Mouse (Mus musculus) CH12.LX (cell line): ENCODE results near the gene Dchs1. TPM values are rescaled to one million over a fixed set of nuclear protein-coding genes. Genes with fewer than 3 reads are reported as not detected.

Source experiments
- DNase-seq: peaks from one replicate; pipeline ENCODE4 v3.0.0-alpha.2; 2013; ENCODE audit errors: extremely low read depth
- H3K27ac ChIP-seq: 2 replicates; pipeline ENCODE4 v1.5.1; 2012; ENCODE audit warnings: low read depth, mild to moderate bottlenecking, control low read depth, moderate library complexity; ENCODE audit not compliant: insufficient read depth
- H3K27me3 ChIP-seq: replicated peaks from 2 replicates; pipeline ENCODE3; 2012; ENCODE audit warnings: inconsistent platforms
- H3K36me3 ChIP-seq, 2 experiments: replicated peaks in 1 of 2; 2 replicates each; pipeline versions ENCODE3 to v1.6.1; 2012; ENCODE audit warnings: inconsistent platforms in 1 of 2, low read length in 1 of 2, mild to moderate bottlenecking in 1 of 2, mixed read lengths in 1 of 2, moderate library complexity in 1 of 2; ENCODE audit not compliant: control insufficient read depth in 1 of 2, insufficient read depth in 1 of 2
- H3K4me1 ChIP-seq, 2 experiments: 2 replicates each; pipeline ENCODE4 v1.6.1; 2012; ENCODE audit warnings: inconsistent platforms in 1 of 2, moderate library complexity in 1 of 2; ENCODE audit not compliant: insufficient read depth in 2 of 2, control insufficient read depth in 1 of 2
- H3K4me2 ChIP-seq: 2 replicates; pipeline ENCODE4 v1.6.1; 2012; ENCODE audit warnings: low read depth, mild to moderate bottlenecking, control low read depth; ENCODE audit not compliant: poor library complexity, insufficient read depth, severe bottlenecking
- H3K4me3 ChIP-seq, 3 experiments: fragments of 150-350 bp in 1 of 3; sonication (generic) in 1 of 3; replicated peaks in 1 of 3; 2 replicates each; pipeline versions ENCODE3 to v1.5.1; 2011 to 2012; ENCODE audit warnings: low read depth in 2 of 3, low read length in 2 of 3, mild to moderate bottlenecking in 2 of 3, moderate library complexity in 2 of 3, control low read depth in 1 of 3, improper control_type of control experiment in 1 of 3, inconsistent platforms in 1 of 3, mixed read lengths in 1 of 3; ENCODE audit not compliant: poor library complexity in 1 of 3
- H3K79me2 ChIP-seq: replicated peaks from 2 replicates; pipeline ENCODE4 v1.6.1; 2012; ENCODE audit warnings: mild to moderate bottlenecking, moderate library complexity; ENCODE audit not compliant: control insufficient read depth, poor library complexity, insufficient read depth, severe bottlenecking; ENCODE audit errors: extremely low read depth
- H3K9ac ChIP-seq: 2 replicates; pipeline ENCODE4 v1.6.1; 2012; ENCODE audit warnings: low read depth, mild to moderate bottlenecking, control low read depth, moderate library complexity; ENCODE audit not compliant: insufficient read depth
- H3K9me3 ChIP-seq: replicated peaks from 2 replicates; pipeline ENCODE3; 2012; ENCODE audit warnings: low read length, inconsistent platforms, mixed read lengths
- CHD1 ChIP-seq: IDR thresholded peaks from 2 replicates; pipeline ENCODE4 v1.6.1; 2012; ENCODE audit warnings: low read depth, low read length, improper control_type of control experiment, inconsistent platforms
- CHD2 ChIP-seq: IDR thresholded peaks from 2 replicates; pipeline ENCODE4 v1.6.1; 2011; ENCODE audit warnings: low read length, improper control_type of control experiment
- CTCF ChIP-seq, 2 experiments: IDR thresholded peaks in 1 of 2; conservative IDR thresholded peaks in 1 of 2; 2 replicates each; pipeline ENCODE4 v1.5.1; 2011 to 2012; ENCODE audit warnings: low read depth in 2 of 2, low read length in 2 of 2, improper control_type of control experiment in 1 of 2, inconsistent platforms in 1 of 2, mild to moderate bottlenecking in 1 of 2, moderate library complexity in 1 of 2
- E2F4 ChIP-seq: IDR thresholded peaks from 2 replicates; pipeline ENCODE4 v1.6.1; 2011; ENCODE audit warnings: low read depth, low read length, improper control_type of control experiment; ENCODE audit not compliant: insufficient replicate concordance
- EP300 ChIP-seq: IDR thresholded peaks from 2 replicates; pipeline ENCODE4 v1.6.1; 2011; ENCODE audit warnings: low read length, improper control_type of control experiment
- ETS1 ChIP-seq: conservative IDR thresholded peaks from 2 replicates; pipeline ENCODE4 v1.6.1; 2012; ENCODE audit warnings: low read depth, mild to moderate bottlenecking, inconsistent platforms, low read length, improper control_type of control experiment, moderate library complexity
- IRF4 ChIP-seq: IDR thresholded peaks from 2 replicates; pipeline ENCODE4 v1.6.1; 2014; ENCODE audit warnings: low read depth, mild to moderate bottlenecking, inconsistent platforms, low read length, improper control_type of control experiment
- MAFK ChIP-seq: IDR thresholded peaks from 2 replicates; pipeline ENCODE4 v1.6.1; 2011; ENCODE audit warnings: low read length, improper control_type of control experiment; ENCODE audit not compliant: insufficient replicate concordance
- MAZ ChIP-seq: IDR thresholded peaks from 2 replicates; pipeline ENCODE4 v1.6.1; 2012; ENCODE audit warnings: low read depth, mild to moderate bottlenecking, inconsistent platforms, low read length, improper control_type of control experiment, moderate library complexity
- MYC ChIP-seq: IDR thresholded peaks from 2 replicates; pipeline ENCODE4 v1.6.1; 2011; ENCODE audit warnings: low read depth, mild to moderate bottlenecking, improper control_type of control experiment, low read length
- NRF1 ChIP-seq: IDR thresholded peaks from 2 replicates; pipeline ENCODE4 v1.6.1; 2014; ENCODE audit warnings: low read depth, mild to moderate bottlenecking, inconsistent platforms, low read length, improper control_type of control experiment, moderate library complexity
- POLR2AphosphoS2 ChIP-seq: IDR thresholded peaks from 2 replicates; pipeline ENCODE4 v1.6.1; 2011; ENCODE audit warnings: low read depth, low read length, improper control_type of control experiment
- RCOR1 ChIP-seq: conservative IDR thresholded peaks from 2 replicates; pipeline ENCODE4 v1.6.1; 2012; ENCODE audit warnings: low read depth, mild to moderate bottlenecking, inconsistent platforms, low read length, improper control_type of control experiment
- TBP ChIP-seq: conservative IDR thresholded peaks from 2 replicates; pipeline ENCODE4 v1.6.1; 2011; ENCODE audit warnings: low read depth, low read length, improper control_type of control experiment
- TCF12 ChIP-seq: IDR thresholded peaks from 2 replicates; pipeline ENCODE4 v1.6.1; 2014; ENCODE audit warnings: low read depth, mild to moderate bottlenecking, inconsistent platforms, low read length, improper control_type of control experiment
- USF1 ChIP-seq: IDR thresholded peaks from 2 replicates; pipeline ENCODE4 v1.6.1; 2014; ENCODE audit warnings: low read depth, mild to moderate bottlenecking, inconsistent platforms, low read length, improper control_type of control experiment
- USF2 ChIP-seq: conservative IDR thresholded peaks from 2 replicates; pipeline ENCODE4 v1.6.1; 2011; ENCODE audit warnings: low read depth, low read length, improper control_type of control experiment
- ZMIZ1 ChIP-seq: IDR thresholded peaks from 2 replicates; pipeline ENCODE4 v1.6.1; 2012; ENCODE audit warnings: low read depth, mild to moderate bottlenecking, inconsistent platforms, low read length, improper control_type of control experiment
- dilution Hi-C: fragments of 300-500 bp; cut with MboI; formaldehyde crosslinking; loops from 2 replicates; pipeline ENCODE4 v1.14.3; 2020; ENCODE audit warnings: low sequenced_read_pairs; ENCODE audit not compliant: extremely low pct_unique_long_range_greater_than_20kb, extremely low pct_ligation_motif_present
- in situ Hi-C: fragments of 300-500 bp; cut with MboI; formaldehyde crosslinking; loops from 3 replicates; pipeline ENCODE4 v1.14.3; 2019; ENCODE audit warnings: low sequenced_read_pairs, low pct_ligation_motif_present, low pct_unique_long_range_greater_than_20kb, mixed read lengths
- polyA plus RNA-seq: library from polyadenylated mRNA; unstranded; fragments of >175 nt; gene quantifications from 2 replicates; pipeline ENCODE4 v1.2.1, GENCODE M21; 2012; ENCODE audit warnings: low read depth; ENCODE audit not compliant: insufficient read length
- total RNA-seq, 2 experiments: library from RNA; depleted of rRNA; stranded (reverse); fragments of 300-350 nt in 1 of 2; fragments of >200 nt in 1 of 2; gene quantifications; 2 replicates each; pipeline ENCODE4 v1.2.3; 2012 to 2014

Gene Dchs1
- 0.04 TPM in 1 of 2 replicates, not detected in the other for total RNA-seq (2012; rRNA removed)
- total RNA-seq (2014; rRNA removed): not detected in 2 replicates
- 0.03 TPM in 1 of 2 replicates, not detected in the other for polyA plus RNA-seq

- Histone ChIP-seq H3K79me2 (no peaks in the 10 kb centered on the region), H3K36me3 (no peaks in the 10 kb centered on the region)
- dilution Hi-C loops: no loop called here
- TF ChIP-seq MAZ (no peak), RCOR1 (no peak), NRF1 (no peak), E2F4 (no peak), ZMIZ1 (no peak), CHD1 (no peak), TCF12 (no peak), EP300 (no peak), POLR2AphosphoS2 (no peak), ETS1 (no peak), MYC (no peak), USF2 (no peak)
- TF ChIP-seq, all 38 proteins: peak for 0
- Histone ChIP-seq H3K27ac (no peak within 1 kb of the TSS), H3K9me3 (peaks cover 4% of the 10 kb centered on the region), H3K4me1 (no peaks in the 10 kb centered on the region), H3K9ac (no peak within 1 kb of the TSS), H3K4me2 (no peak within 1 kb of the TSS), H3K27me3 (peaks cover 3% of the 10 kb centered on the region), H3K4me3 (no peak within 1 kb of the TSS)
- in situ Hi-C loops: no loop called here
- no peak for DNase-seq
Observed at GRCm38 (mm10) chr7:105787285-105788140, at the start of gene Dchs1. TSS of gene Dchs1 (minus strand) at chr7:105787654.

GRCm38 (mm10) chr7:105824281-105824680 lies 36.8 kb upstream of the Dchs1 start:
- dilution Hi-C loops: no loop called here
- TF ChIP-seq CHD2 (no peak), MAFK (no peak), IRF4 (no peak), MAZ (no peak), CTCF (conservative IDR thresholded peaks at IDR 0.05 in 1 of 2, IDR thresholded peaks at IDR 0.05 in 1 of 2; ENCODE audit: low read depth in 2 of 2, low read length in 2 of 2) (no peak), USF2 (no peak), USF1 (no peak), E2F4 (no peak), TCF12 (no peak), NRF1 (no peak), EP300 (no peak), POLR2AphosphoS2 (no peak), CHD1 (no peak), TBP (no peak)
- TF ChIP-seq, all 38 proteins: peak for 0

More at GRCm38 (mm10) chr7:105824281-105824680, 36.8 kb upstream of the Dchs1 start:
- in situ Hi-C loops: no loop called here
- Histone ChIP-seq H3K9me3 (no peaks in the 10 kb centered on the region), H3K4me1 (no peaks in the 10 kb centered on the region), H3K27ac (no peak overlapping the region), H3K79me2 (no peaks in the 10 kb centered on the region), H3K4me2 (no peak overlapping the region), H3K4me3 (no peak overlapping the region), H3K27me3 (no peaks in the 10 kb centered on the region), H3K36me3 (no peaks in the 10 kb centered on the region), H3K9ac (no peak overlapping the region)
- DNase-seq: no peak
